Mouse (Mus musculus) CH12.LX (cell line): ENCODE results near the gene Defb13. TPM values are rescaled to one million over a fixed set of nuclear protein-coding genes. Genes with fewer than 3 reads are reported as not detected.
"Not testable (repeated sequence)": the region's sequence is repeated elsewhere in the genome, so short reads cannot be mapped to it uniquely, and the experiment has no call there.

Experiments used
- DNase-seq: peaks from one replicate; pipeline ENCODE4 v3.0.0-alpha.2; 2013; ENCODE audit errors: extremely low read depth
- H3K27ac ChIP-seq: 2 replicates; pipeline ENCODE4 v1.5.1; 2012; ENCODE audit warnings: low read depth, mild to moderate bottlenecking, control low read depth, moderate library complexity; ENCODE audit not compliant: insufficient read depth
- H3K27me3 ChIP-seq: replicated peaks from 2 replicates; pipeline ENCODE3; 2012; ENCODE audit warnings: inconsistent platforms
- H3K36me3 ChIP-seq, 2 experiments: replicated peaks in 1 of 2; 2 replicates each; pipeline versions ENCODE3 to v1.6.1; 2012; ENCODE audit warnings: inconsistent platforms in 1 of 2, low read length in 1 of 2, mild to moderate bottlenecking in 1 of 2, mixed read lengths in 1 of 2, moderate library complexity in 1 of 2; ENCODE audit not compliant: control insufficient read depth in 1 of 2, insufficient read depth in 1 of 2
- H3K4me1 ChIP-seq, 2 experiments: 2 replicates each; pipeline ENCODE4 v1.6.1; 2012; ENCODE audit warnings: inconsistent platforms in 1 of 2, moderate library complexity in 1 of 2; ENCODE audit not compliant: insufficient read depth in 2 of 2, control insufficient read depth in 1 of 2
- H3K4me2 ChIP-seq: 2 replicates; pipeline ENCODE4 v1.6.1; 2012; ENCODE audit warnings: low read depth, mild to moderate bottlenecking, control low read depth; ENCODE audit not compliant: poor library complexity, insufficient read depth, severe bottlenecking
- H3K4me3 ChIP-seq, 3 experiments: fragments of 150-350 bp in 1 of 3; sonication (generic) in 1 of 3; replicated peaks in 1 of 3; 2 replicates each; pipeline versions ENCODE3 to v1.5.1; 2011 to 2012; ENCODE audit warnings: low read depth in 2 of 3, low read length in 2 of 3, mild to moderate bottlenecking in 2 of 3, moderate library complexity in 2 of 3, control low read depth in 1 of 3, improper control_type of control experiment in 1 of 3, inconsistent platforms in 1 of 3, mixed read lengths in 1 of 3; ENCODE audit not compliant: poor library complexity in 1 of 3
- H3K79me2 ChIP-seq: replicated peaks from 2 replicates; pipeline ENCODE4 v1.6.1; 2012; ENCODE audit warnings: mild to moderate bottlenecking, moderate library complexity; ENCODE audit not compliant: control insufficient read depth, poor library complexity, insufficient read depth, severe bottlenecking; ENCODE audit errors: extremely low read depth
- H3K9ac ChIP-seq: 2 replicates; pipeline ENCODE4 v1.6.1; 2012; ENCODE audit warnings: low read depth, mild to moderate bottlenecking, control low read depth, moderate library complexity; ENCODE audit not compliant: insufficient read depth
- H3K9me3 ChIP-seq: replicated peaks from 2 replicates; pipeline ENCODE3; 2012; ENCODE audit warnings: low read length, inconsistent platforms, mixed read lengths
- BHLHE40 ChIP-seq: IDR thresholded peaks from 2 replicates; pipeline ENCODE4 v1.6.1; 2011; ENCODE audit warnings: mild to moderate bottlenecking, low read depth, low read length, improper control_type of control experiment
- CHD1 ChIP-seq: IDR thresholded peaks from 2 replicates; pipeline ENCODE4 v1.6.1; 2012; ENCODE audit warnings: low read depth, low read length, improper control_type of control experiment, inconsistent platforms
- CTCF ChIP-seq, 2 experiments: IDR thresholded peaks in 1 of 2; conservative IDR thresholded peaks in 1 of 2; 2 replicates each; pipeline ENCODE4 v1.5.1; 2011 to 2012; ENCODE audit warnings: low read depth in 2 of 2, low read length in 2 of 2, improper control_type of control experiment in 1 of 2, inconsistent platforms in 1 of 2, mild to moderate bottlenecking in 1 of 2, moderate library complexity in 1 of 2
- E2F4 ChIP-seq: IDR thresholded peaks from 2 replicates; pipeline ENCODE4 v1.6.1; 2011; ENCODE audit warnings: low read depth, low read length, improper control_type of control experiment; ENCODE audit not compliant: insufficient replicate concordance
- ELF1 ChIP-seq: IDR thresholded peaks from 2 replicates; pipeline ENCODE4 v1.6.1; 2014; ENCODE audit warnings: low read depth, mild to moderate bottlenecking, inconsistent platforms, low read length, improper control_type of control experiment
- GABPA ChIP-seq: IDR thresholded peaks from 2 replicates; pipeline ENCODE4 v1.6.1; 2012; ENCODE audit warnings: low read depth, low read length, improper control_type of control experiment, inconsistent platforms; ENCODE audit not compliant: insufficient replicate concordance
- JUN ChIP-seq: IDR thresholded peaks from 2 replicates; pipeline ENCODE4 v1.6.1; 2011; ENCODE audit warnings: low read depth, mild to moderate bottlenecking, low read length, improper control_type of control experiment, moderate library complexity; ENCODE audit not compliant: insufficient read depth
- JUND ChIP-seq: conservative IDR thresholded peaks from 2 replicates; pipeline ENCODE4 v1.6.1; 2011; ENCODE audit warnings: low read depth, low read length, improper control_type of control experiment
- MAZ ChIP-seq: IDR thresholded peaks from 2 replicates; pipeline ENCODE4 v1.6.1; 2012; ENCODE audit warnings: low read depth, mild to moderate bottlenecking, inconsistent platforms, low read length, improper control_type of control experiment, moderate library complexity
- MXI1 ChIP-seq: IDR thresholded peaks from 2 replicates; pipeline ENCODE4 v1.6.1; 2011; ENCODE audit warnings: mild to moderate bottlenecking, low read depth, low read length, improper control_type of control experiment
- MYC ChIP-seq: IDR thresholded peaks from 2 replicates; pipeline ENCODE4 v1.6.1; 2011; ENCODE audit warnings: low read depth, mild to moderate bottlenecking, improper control_type of control experiment, low read length
- NELFE ChIP-seq: IDR thresholded peaks from 2 replicates; pipeline ENCODE4 v1.6.1; 2011; ENCODE audit warnings: low read depth, low read length, improper control_type of control experiment
- NRF1 ChIP-seq: IDR thresholded peaks from 2 replicates; pipeline ENCODE4 v1.6.1; 2014; ENCODE audit warnings: low read depth, mild to moderate bottlenecking, inconsistent platforms, low read length, improper control_type of control experiment, moderate library complexity
- POLR2A ChIP-seq: IDR thresholded peaks from 2 replicates; pipeline ENCODE4 v1.6.1; 2011; ENCODE audit warnings: low read depth, mild to moderate bottlenecking, improper control_type of control experiment, low read length
- POLR2AphosphoS2 ChIP-seq: IDR thresholded peaks from 2 replicates; pipeline ENCODE4 v1.6.1; 2011; ENCODE audit warnings: low read depth, low read length, improper control_type of control experiment
- RCOR1 ChIP-seq: conservative IDR thresholded peaks from 2 replicates; pipeline ENCODE4 v1.6.1; 2012; ENCODE audit warnings: low read depth, mild to moderate bottlenecking, inconsistent platforms, low read length, improper control_type of control experiment
- TBP ChIP-seq: conservative IDR thresholded peaks from 2 replicates; pipeline ENCODE4 v1.6.1; 2011; ENCODE audit warnings: low read depth, low read length, improper control_type of control experiment
- TCF12 ChIP-seq: IDR thresholded peaks from 2 replicates; pipeline ENCODE4 v1.6.1; 2014; ENCODE audit warnings: low read depth, mild to moderate bottlenecking, inconsistent platforms, low read length, improper control_type of control experiment
- UBTF ChIP-seq: IDR thresholded peaks from 2 replicates; pipeline ENCODE4 v1.6.1; 2012; ENCODE audit warnings: low read depth, mild to moderate bottlenecking, inconsistent platforms, low read length, improper control_type of control experiment, moderate library complexity
- USF2 ChIP-seq: conservative IDR thresholded peaks from 2 replicates; pipeline ENCODE4 v1.6.1; 2011; ENCODE audit warnings: low read depth, low read length, improper control_type of control experiment
- ZNF384 ChIP-seq: IDR thresholded peaks from 2 replicates; pipeline ENCODE4 v1.6.1; 2012; ENCODE audit warnings: low read depth, low read length, improper control_type of control experiment, inconsistent platforms
- dilution Hi-C: fragments of 300-500 bp; cut with MboI; formaldehyde crosslinking; loops from 2 replicates; pipeline ENCODE4 v1.14.3; 2020; ENCODE audit warnings: low sequenced_read_pairs; ENCODE audit not compliant: extremely low pct_unique_long_range_greater_than_20kb, extremely low pct_ligation_motif_present
- in situ Hi-C: fragments of 300-500 bp; cut with MboI; formaldehyde crosslinking; loops from 3 replicates; pipeline ENCODE4 v1.14.3; 2019; ENCODE audit warnings: low sequenced_read_pairs, low pct_ligation_motif_present, low pct_unique_long_range_greater_than_20kb, mixed read lengths
- polyA plus RNA-seq: library from polyadenylated mRNA; unstranded; fragments of >175 nt; gene quantifications from 2 replicates; pipeline ENCODE4 v1.2.1, GENCODE M21; 2012; ENCODE audit warnings: low read depth; ENCODE audit not compliant: insufficient read length
- total RNA-seq, 2 experiments: library from RNA; depleted of rRNA; stranded (reverse); fragments of 300-350 nt in 1 of 2; fragments of >200 nt in 1 of 2; gene quantifications; 2 replicates each; pipeline ENCODE4 v1.2.3; 2012 to 2014

Gene Defb13
- total and polyA plus RNA-seq, 3 experiments: not detected

DNA sequence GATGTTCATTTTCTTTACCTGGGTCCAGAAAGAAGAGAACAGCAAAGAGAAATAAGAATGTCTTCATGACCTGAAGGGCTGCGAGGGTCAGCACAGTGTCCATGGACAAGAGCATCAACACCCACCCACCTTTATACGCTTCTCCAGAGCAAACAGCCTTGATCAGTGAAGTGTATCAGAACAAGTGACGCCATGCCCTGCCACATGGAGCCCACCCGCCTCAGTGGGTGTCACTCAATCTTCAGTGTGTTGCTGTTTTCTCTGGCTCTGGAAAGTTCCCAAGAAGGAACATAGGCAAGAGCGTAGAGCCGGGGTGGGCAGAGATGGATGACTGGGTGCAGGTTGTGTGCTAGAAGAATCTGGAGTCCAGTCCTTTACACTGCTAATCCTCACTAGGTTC lies 14.0 kb upstream of the Defb13 start, which contains the start of gene Defb15:
Gene Defb15, minus strand, starts transcription at position 101 of the 400 bp plus-strand sequence.
- in situ Hi-C loops: no loop called here
- no peak within 1 kb of the TSS for H3K4me3 ChIP-seq
- H3K27me3 ChIP-seq: peaks cover 38% of the 10 kb centered on the region

GRCm38 (mm10) chr8:21938052-21938451 lies 8.5 kb upstream of the Defb13 start, which contains the start of gene Defb35:
Defb35 (plus strand) TSS chr8:21938352.
- DNase-seq, in situ Hi-C loops, dilution Hi-C loops, H3K79me2 ChIP-seq, H3K9ac ChIP-seq, H3K4me3 ChIP-seq, H3K36me3 ChIP-seq, H3K4me2 ChIP-seq, H3K4me1 ChIP-seq, H3K9me3 ChIP-seq, H3K27ac ChIP-seq: not testable (repeated sequence)
- H3K27me3 ChIP-seq: peaks cover 22% of the 10 kb centered on the region

More for the DNA sequence above, 14.0 kb upstream of the Defb13 start, which contains the start of gene Defb15:
- Histone ChIP-seq H3K27ac (no peak within 1 kb of the TSS), H3K9ac (no peak within 1 kb of the TSS), H3K79me2 (no peaks in the 10 kb centered on the region), H3K9me3 (no peaks in the 10 kb centered on the region), H3K4me1 (no peaks in the 10 kb centered on the region), H3K4me2 (no peak within 1 kb of the TSS), H3K36me3 (no peaks in the 10 kb centered on the region)
- no peak for TF ChIP-seq NRF1
- TF ChIP-seq BHLHE40: no peak
- TF ChIP-seq CTCF (conservative IDR thresholded peaks at IDR 0.05 in 1 of 2, IDR thresholded peaks at IDR 0.05 in 1 of 2; ENCODE audit: low read depth in 2 of 2, low read length in 2 of 2): no peak
- TF ChIP-seq TBP: no peak
- TF ChIP-seq POLR2AphosphoS2: no peak
- no peak for TF ChIP-seq UBTF
- TF ChIP-seq NELFE: no peak
- TF ChIP-seq TCF12: no peak
- no peak for TF ChIP-seq E2F4
- no peak for TF ChIP-seq MXI1
- dilution Hi-C loops: no loop called here
- no peak for DNase-seq

DNA sequence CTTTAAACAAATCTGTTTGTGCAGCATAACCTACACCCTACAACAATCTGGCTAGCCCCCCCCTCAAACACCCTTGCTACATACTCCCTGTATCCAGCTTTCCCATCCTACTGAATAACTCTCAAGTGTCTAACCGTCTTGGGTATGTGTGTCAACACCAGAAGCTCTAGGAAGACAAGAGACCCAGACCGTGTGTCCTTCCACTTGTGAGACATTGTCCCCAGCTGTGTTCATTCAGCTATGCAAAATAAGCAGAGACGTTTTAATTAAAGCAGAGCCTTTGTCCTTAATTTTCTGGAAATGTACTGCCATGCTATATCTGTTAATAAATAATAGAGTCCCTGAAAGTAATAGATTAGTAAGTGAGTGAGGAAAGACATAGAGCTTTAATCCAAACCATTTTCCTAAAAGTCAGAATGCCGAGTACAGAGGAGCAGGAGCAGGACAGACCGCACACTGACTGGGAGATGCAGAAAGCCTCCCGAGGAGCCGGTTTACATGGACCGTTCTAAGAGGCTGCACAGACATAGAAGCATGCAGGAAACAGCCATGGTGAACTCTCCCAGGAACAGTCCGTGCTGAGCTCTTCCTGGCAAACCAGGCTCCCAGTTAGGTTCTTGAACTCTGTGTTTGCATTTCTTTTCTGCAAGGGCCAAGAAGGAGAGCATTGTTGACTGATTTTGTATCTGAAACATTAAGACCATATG lies 902 bp downstream of the Defb13 start:
- dilution Hi-C loops (no loop called here), in situ Hi-C loops (no loop called here)
- no peak overlapping the region for H3K4me2 ChIP-seq
- H3K27me3 ChIP-seq: peaks cover 60% of the 10 kb centered on the region
- no peak overlapping the region for H3K27ac ChIP-seq
- no peaks in the 10 kb centered on the region for H3K36me3 ChIP-seq
- no peak for TF ChIP-seq POLR2A
- no peak for TF ChIP-seq CHD1
- TF ChIP-seq TBP: no peak
- no peak for TF ChIP-seq JUND
- no peak for TF ChIP-seq JUN
- no peak for TF ChIP-seq ELF1
- TF ChIP-seq USF2: no peak
- TF ChIP-seq GABPA: no peak
- TF ChIP-seq TCF12: no peak
- TF ChIP-seq RCOR1: no peak
- no peak for TF ChIP-seq MAZ
- no peak for TF ChIP-seq CTCF (conservative IDR thresholded peaks at IDR 0.05 in 1 of 2, IDR thresholded peaks at IDR 0.05 in 1 of 2; ENCODE audit: low read depth in 2 of 2, low read length in 2 of 2)
- no peak for TF ChIP-seq E2F4
- no peak for TF ChIP-seq MYC
- no peak for TF ChIP-seq ZNF384
- TF ChIP-seq NRF1: no peak
- no peak for TF ChIP-seq POLR2AphosphoS2
- H3K9ac ChIP-seq: no peak overlapping the region
- DNase-seq: no peak
- no peaks in the 10 kb centered on the region for H3K9me3 ChIP-seq
- no peak overlapping the region for H3K4me3 ChIP-seq
- no peaks in the 10 kb centered on the region for H3K79me2 ChIP-seq
- H3K4me1 ChIP-seq: no peaks in the 10 kb centered on the region
